Mouse (Mus musculus) lung, postnatal 14 days (tissue): ENCODE data around the gene Nexn.
"Not testable (repeated sequence)": the region's sequence is repeated elsewhere in the genome, so short reads cannot be mapped to it uniquely, and the experiment has no call there.

Experiments used
- DNase-seq: peaks from one replicate; pipeline ENCODE4 v3.0.0; 2021

The Nexn gene

GRCm38 (mm10) chr3:152231333-152232100 lies 34.6 kb downstream of the Nexn start:
- DNase-seq = no peak

- no peak for DNase-seq
Observed at GRCm38 (mm10) chr3:152229271-152229670, 36.9 kb downstream of the Nexn start.

GRCm38 (mm10) chr3:152228843-152229242 lies 37.3 kb downstream of the Nexn start:
- no peak for DNase-seq

- no peak for DNase-seq
Observed at GRCm38 (mm10) chr3:152225906-152226305, 40.2 kb downstream of the Nexn start.

- no peak for DNase-seq
Observed at GRCm38 (mm10) chr3:152224918-152225317, 41.2 kb downstream of the Nexn start.

- DNase-seq = no peak
Observed at GRCm38 (mm10) chr3:152213416-152213815, 52.7 kb downstream of the Nexn start.

- DNase-seq = no peak
Observed at GRCm38 (mm10) chr3:152211731-152212279, 54.3 kb downstream of the Nexn start.

GRCm38 (mm10) chr3:152210728-152211391 lies 55.3 kb downstream of the Nexn start:
- DNase-seq = peak; percentile 63

- peak; percentile 100 for DNase-seq
Observed at GRCm38 (mm10) chr3:152209967-152210634, 56.0 kb downstream of the Nexn start, which contains the start of the genes Dnajb4 and Fubp1. Dnajb4 (minus strand) TSS chr3:152210302. Fubp1 (plus strand) TSS chr3:152210422.

GRCm38 (mm10) chr3:152209177-152209966 lies 56.8 kb downstream of the Nexn start:
- peak; percentile 51 for DNase-seq

GRCm38 (mm10) chr3:152208096-152208885 lies 57.9 kb downstream of the Nexn start:
- DNase-seq = no peak

- no peak for DNase-seq
Observed at GRCm38 (mm10) chr3:152207156-152207555, 59.0 kb downstream of the Nexn start.

GRCm38 (mm10) chr3:152204577-152204976 lies 61.6 kb downstream of the Nexn start:
- no peak for DNase-seq

- no peak for DNase-seq
Observed at GRCm38 (mm10) chr3:152203996-152204395, 62.2 kb downstream of the Nexn start.

- DNase-seq = no peak
Observed at GRCm38 (mm10) chr3:152203411-152203810, 62.7 kb downstream of the Nexn start.

GRCm38 (mm10) chr3:152202942-152203341 lies 63.2 kb downstream of the Nexn start:
- no peak for DNase-seq

- no peak for DNase-seq
Observed at GRCm38 (mm10) chr3:152201651-152202050, 64.5 kb downstream of the Nexn start.

- DNase-seq = no peak
Observed at GRCm38 (mm10) chr3:152201181-152201580, 65.0 kb downstream of the Nexn start.

GRCm38 (mm10) chr3:152199125-152199524 lies 67.0 kb downstream of the Nexn start:
- no peak for DNase-seq

GRCm38 (mm10) chr3:152197246-152197645 lies 68.9 kb downstream of the Nexn start:
- DNase-seq = not testable (repeated sequence)

GRCm38 (mm10) chr3:152193635-152194097 lies 72.5 kb downstream of the Nexn start:
- peak; percentile 87 for DNase-seq
